Mouse (Mus musculus): ENCODE measurements at regions not wholly inside any gene's neighbourhood (a gene's known extent, or its start where the extent isn't known, plus 50 kb on each side); places are given as distances from the start of the nearest gene placed in this dataset.

DNA sequence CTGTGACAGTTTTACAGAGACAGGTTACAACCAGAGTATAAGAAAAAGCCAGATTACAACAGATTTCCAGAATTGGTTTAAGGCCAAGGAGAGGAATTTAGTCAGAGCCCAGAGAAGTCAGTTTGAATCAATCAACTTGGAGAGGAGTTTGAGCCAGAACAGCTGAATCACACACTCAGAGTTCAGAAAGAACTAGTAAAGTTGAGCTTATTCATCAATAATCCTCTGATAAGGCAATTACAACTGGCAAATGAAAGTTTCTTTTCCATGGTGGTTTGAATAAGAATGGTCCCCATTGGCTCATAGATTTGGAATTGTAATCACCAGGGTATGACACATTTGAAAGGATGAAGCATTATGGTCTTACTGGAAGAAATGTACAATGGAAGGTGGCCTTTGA is 116.5 kb upstream of the Gpc6 start:
- Histone ChIP-seq H3K27ac (ENCODE audit: low read depth, low read length) (no peak overlapping the region), H3K9me3 (replicated peaks; ENCODE audit: control insufficient read depth, low read length) (no peaks in the 10 kb centered on the region), H3K9ac (ENCODE audit: low read length) (no peak overlapping the region), H3K4me2 (ENCODE audit: low read length) (no peak overlapping the region), H3K27me3 (replicated peaks; ENCODE audit: control insufficient read depth, insufficient read depth, low read length) (no peaks in the 10 kb centered on the region), H3K4me3 (ENCODE audit: low read depth, low read length) (no peak overlapping the region), H3K4me1 (ENCODE audit: control insufficient read depth, insufficient read depth, low read length) (no peaks in the 10 kb centered on the region; the same call in 1 of the 2 replicates), H3K36me3 (ENCODE audit: control insufficient read depth, insufficient read depth, low read length) (no peaks in the 10 kb centered on the region)
- DNase-seq (ENCODE audit: low spot score), result no peak
- no peak for ATAC-seq

DNA sequence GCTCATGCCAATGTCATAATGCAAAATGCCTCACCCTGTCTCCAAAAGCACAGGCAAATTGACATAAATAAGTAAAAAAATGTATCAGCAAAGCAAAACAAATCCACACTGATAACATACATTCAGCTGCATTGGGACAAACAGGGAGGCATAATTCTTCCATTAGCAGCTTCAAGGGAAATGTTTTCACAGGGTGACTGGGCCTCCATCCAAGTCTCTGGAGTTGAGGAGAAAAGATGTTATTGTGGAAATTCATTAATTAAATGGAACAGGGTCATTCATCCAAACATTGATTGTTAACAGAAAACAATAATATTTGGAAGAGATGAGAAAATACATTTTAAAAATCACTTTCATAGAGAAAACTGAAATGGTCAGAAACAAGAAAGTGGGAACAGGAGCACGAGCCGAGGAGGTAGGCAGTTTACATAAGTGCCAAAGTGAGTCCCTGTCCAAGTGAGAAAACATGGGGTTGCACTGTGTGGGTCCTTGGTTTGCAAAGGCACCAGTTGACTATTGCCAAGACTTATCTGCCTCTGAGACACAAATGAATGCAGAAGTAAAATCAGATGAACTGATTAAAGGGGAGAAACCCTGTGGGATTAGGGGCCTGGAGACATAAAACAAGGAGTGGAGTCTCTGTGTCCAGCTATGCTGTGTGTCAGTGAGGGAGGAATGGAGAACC is 114.3 kb upstream of the Gpc6 start:
- Histone ChIP-seq H3K4me3 (ENCODE audit: low read depth, low read length) (no peak overlapping the region), H3K27me3 (replicated peaks; ENCODE audit: control insufficient read depth, insufficient read depth, low read length) (no peaks in the 10 kb centered on the region), H3K4me1 (ENCODE audit: control insufficient read depth, insufficient read depth, low read length) (no peaks in the 10 kb centered on the region; the same call in 1 of the 2 replicates), H3K9ac (ENCODE audit: low read length) (no peak overlapping the region), H3K27ac (ENCODE audit: low read depth, low read length) (no peak overlapping the region), H3K4me2 (ENCODE audit: low read length) (no peak overlapping the region), H3K36me3 (ENCODE audit: control insufficient read depth, insufficient read depth, low read length) (no peaks in the 10 kb centered on the region), H3K9me3 (replicated peaks; ENCODE audit: control insufficient read depth, low read length) (no peaks in the 10 kb centered on the region)
- 46% methylated on average over 2 of the region's 2 CpGs for WGBS
- DNase-seq (ENCODE audit: low spot score) (peak; percentile 56), ATAC-seq (peak; percentile 55; the same call in 1 of the 2 replicates)

DNA sequence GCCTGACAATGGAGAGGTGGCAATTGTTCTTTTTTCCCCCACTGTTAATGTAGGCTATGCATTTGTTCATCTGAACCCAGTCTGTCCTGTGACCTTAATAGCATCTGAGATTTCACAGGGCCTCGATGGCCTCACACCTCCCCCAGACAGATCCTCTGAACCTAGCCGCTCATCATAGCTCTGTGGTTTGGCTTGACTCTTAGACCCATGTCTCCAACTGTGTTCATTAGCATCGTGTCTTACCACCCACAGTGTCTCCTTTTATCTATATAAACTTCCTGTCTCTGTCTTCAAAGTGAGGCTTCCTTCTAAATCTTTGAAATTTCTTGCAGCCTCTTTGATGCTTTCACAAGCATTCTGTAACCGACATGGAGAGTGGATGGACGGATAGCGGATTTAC is 87.9 kb upstream of the Gpc6 start:
- Histone ChIP-seq H3K9me3 (replicated peaks; ENCODE audit: control insufficient read depth, low read length) (no peaks in the 10 kb centered on the region), H3K4me3 (ENCODE audit: low read depth, low read length) (no peak overlapping the region), H3K9ac (ENCODE audit: low read length) (no peak overlapping the region), H3K4me2 (ENCODE audit: low read length) (no peak overlapping the region), H3K4me1 (ENCODE audit: control insufficient read depth, insufficient read depth, low read length) (no peaks in the 10 kb centered on the region), H3K27ac (ENCODE audit: low read depth, low read length) (no peak overlapping the region), H3K27me3 (replicated peaks; ENCODE audit: control insufficient read depth, insufficient read depth, low read length) (no peaks in the 10 kb centered on the region), H3K36me3 (ENCODE audit: control insufficient read depth, insufficient read depth, low read length) (no peaks in the 10 kb centered on the region)
- ATAC-seq (no peak), DNase-seq (ENCODE audit: low spot score) (no peak)
- WGBS, result 60% methylated on average over 6 of the region's 6 CpGs

DNA sequence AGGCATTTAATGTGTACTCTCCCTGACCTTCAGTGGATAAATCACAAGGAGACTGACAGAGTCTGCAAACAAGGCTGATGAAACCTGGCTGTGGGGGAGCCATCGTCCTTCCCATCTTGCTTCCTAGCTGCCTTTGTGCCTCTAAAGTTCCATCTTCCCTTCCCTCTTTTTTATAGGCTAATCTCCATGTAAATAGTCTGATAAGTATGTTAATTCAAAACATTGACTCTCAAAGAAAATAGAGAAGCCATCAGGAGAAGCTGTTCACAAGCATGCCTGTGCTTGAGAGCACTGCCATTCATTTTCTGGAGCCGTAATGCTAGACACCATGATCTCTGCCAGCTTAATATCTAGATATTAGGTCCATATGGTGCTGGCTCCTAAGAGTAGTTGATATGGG is 55.7 kb upstream of the Gpc6 start:
- no peak overlapping the region for H3K4me3 ChIP-seq (ENCODE audit: low read depth, low read length)
- H3K27ac ChIP-seq (ENCODE audit: low read depth, low read length), result no peak overlapping the region
- no peak for ATAC-seq
- no peaks in the 10 kb centered on the region for H3K4me1 ChIP-seq (ENCODE audit: control insufficient read depth, insufficient read depth, low read length)
- WGBS, result 68% methylated on average over 2 of the region's 2 CpGs
- H3K36me3 ChIP-seq (ENCODE audit: control insufficient read depth, insufficient read depth, low read length), result no peaks in the 10 kb centered on the region
- H3K9me3 ChIP-seq (replicated peaks; ENCODE audit: control insufficient read depth, low read length), result no peaks in the 10 kb centered on the region
- no peak for DNase-seq (ENCODE audit: low spot score)
- no peak overlapping the region for H3K4me2 ChIP-seq (ENCODE audit: low read length)
- H3K27me3 ChIP-seq (replicated peaks; ENCODE audit: control insufficient read depth, insufficient read depth, low read length), result no peaks in the 10 kb centered on the region
- H3K9ac ChIP-seq (ENCODE audit: low read length), result no peak overlapping the region

DNA sequence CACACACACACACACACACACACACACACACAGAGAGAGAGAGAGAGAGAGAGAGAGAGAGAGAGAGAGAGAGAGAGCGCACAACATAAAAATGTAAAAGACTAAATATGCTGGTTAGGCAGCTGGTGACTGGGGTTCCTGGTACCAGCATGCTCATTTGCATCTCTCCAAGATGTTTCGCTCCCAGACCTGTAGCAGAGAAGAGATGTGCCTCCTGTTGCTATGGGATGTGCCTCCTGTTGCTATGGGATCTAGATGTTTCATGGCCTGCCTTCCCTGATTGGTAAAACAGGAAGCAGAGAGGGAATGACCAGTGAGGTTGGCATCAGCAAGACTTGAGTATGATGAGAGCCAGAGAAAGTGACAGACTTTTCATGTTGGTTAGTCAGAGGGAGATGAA is 55.1 kb upstream of the Gpc6 start:
- Histone ChIP-seq H3K27ac (ENCODE audit: low read depth, low read length) (no peak overlapping the region), H3K9ac (ENCODE audit: low read length) (no peak overlapping the region), H3K9me3 (replicated peaks; ENCODE audit: control insufficient read depth, low read length) (no peaks in the 10 kb centered on the region), H3K27me3 (replicated peaks; ENCODE audit: control insufficient read depth, insufficient read depth, low read length) (no peaks in the 10 kb centered on the region), H3K4me2 (ENCODE audit: low read length) (no peak overlapping the region), H3K4me3 (ENCODE audit: low read depth, low read length) (no peak overlapping the region), H3K4me1 (ENCODE audit: control insufficient read depth, insufficient read depth, low read length) (no peaks in the 10 kb centered on the region), H3K36me3 (ENCODE audit: control insufficient read depth, insufficient read depth, low read length) (no peaks in the 10 kb centered on the region)
- ATAC-seq (no peak), DNase-seq (ENCODE audit: low spot score) (no peak)
- WGBS, result 93% methylated on average over 2 of the region's 2 CpGs

Data from forebrain, embryonic 14.5 days (tissue).